Mouse (Mus musculus) spleen, postnatal 14 days (tissue): ENCODE data around the gene Urah.

Experiments used
- DNase-seq, 2 experiments: peaks; one replicate each; pipeline ENCODE4 v3.0.0; 2021 to 2022; ENCODE audit warnings: low spot score in 2 of 2

Gene Urah

GRCm38 (mm10) chr7:140874224-140874623, 39.4 kb downstream of the Urah start:
- no peak for DNase-seq

DNA sequence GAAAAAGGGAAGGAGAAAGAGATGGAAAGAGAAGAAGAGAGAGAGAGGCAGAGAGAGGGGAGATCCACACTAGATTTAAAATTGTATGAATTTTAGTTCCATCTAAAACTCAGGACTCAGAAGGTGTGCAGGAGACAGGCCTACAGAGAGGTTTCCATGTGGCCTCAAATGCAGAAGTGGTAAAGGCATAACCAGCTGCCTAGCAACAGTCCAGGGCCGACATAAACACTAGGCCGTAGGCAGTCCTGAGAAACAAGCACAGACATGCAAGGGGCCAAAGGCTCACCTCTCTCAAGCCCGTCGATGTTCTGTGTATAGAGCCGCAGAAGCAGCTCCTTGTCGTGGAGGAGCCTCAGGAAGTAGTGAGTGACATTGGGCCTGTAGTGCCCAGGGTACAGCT, 42.5 kb downstream of the Urah start:
- DNase-seq: no peak

DNA sequence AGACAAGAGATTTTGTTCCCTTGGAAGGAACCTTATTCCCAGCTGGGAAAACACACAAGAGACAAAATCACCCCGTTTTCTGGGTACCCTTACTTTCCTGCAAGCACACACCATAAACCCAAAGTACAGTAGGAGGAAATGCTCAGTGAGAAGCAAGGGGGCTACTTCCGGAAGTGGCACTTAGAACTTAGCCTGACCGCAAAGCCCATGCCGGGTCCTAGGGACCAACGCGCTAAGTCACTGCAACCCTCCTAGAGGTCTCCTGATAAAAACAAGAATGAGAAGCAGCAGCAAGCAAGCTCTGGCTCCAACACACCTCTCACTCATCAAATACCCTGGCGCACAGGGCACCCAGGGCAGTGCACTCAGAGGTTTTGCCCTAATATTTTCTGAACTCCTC, 44.5 kb downstream of the Urah start:
- DNase-seq: no peak

DNA sequence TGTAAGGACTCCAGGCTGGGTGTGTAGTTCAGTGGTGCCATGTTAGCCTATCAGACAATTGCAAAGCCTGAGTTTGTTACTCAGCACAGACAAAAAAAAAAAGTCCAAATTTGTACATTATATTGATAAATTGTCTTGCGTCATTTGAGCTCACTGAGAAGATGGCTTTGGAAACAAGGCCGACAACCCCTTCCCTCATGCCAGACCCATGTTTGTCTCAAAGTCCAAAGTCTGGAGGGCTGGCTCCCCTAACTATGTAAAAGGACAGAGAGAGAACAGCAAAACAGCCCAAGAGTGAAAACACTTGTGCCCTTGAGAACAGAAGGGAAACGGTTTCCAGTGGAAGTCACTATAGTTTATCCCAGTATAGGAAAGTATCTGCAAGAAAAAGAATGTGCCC, 45.6 kb downstream of the Urah start:
- DNase-seq: no peak

GRCm38 (mm10) chr7:140880865-140881515, 46.2 kb downstream of the Urah start:
- no peak for DNase-seq

DNA sequence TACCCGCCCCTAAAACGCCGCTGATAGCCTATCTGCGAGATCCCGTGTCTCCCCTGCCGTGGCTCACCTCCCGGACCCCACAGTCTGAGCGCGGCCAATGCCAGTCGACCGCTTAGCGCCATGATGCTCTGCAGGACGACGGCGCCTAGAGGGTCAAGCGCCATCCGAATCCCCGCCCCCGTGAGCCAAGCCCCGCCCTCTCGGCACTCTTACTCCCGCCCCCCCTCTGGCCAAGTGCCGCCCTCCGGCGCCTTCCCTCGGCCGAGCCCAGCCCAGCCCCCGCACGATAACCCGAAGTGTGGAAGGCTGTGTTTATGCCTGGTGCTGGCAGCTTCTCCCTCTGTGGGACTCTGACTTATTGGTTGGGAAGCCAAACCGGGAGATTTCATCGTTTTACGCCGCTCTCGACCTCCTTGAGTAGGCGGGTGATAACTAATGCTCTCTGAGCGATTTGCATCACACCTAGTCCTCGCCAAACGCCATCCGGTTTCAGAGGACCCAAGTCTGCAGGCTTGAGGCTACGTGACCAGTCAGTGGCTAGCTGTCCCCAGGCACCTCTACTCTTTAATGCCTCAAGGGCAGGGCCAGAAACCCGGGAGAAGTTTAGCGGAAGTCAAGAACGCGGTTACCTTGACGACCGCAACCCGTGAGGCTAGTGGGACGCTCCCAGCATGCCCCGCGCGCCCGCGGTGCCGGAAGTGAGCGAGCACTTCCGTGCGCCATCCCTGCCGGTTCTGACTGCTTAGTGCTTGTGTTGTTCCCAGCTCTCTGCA, 47.1 kb downstream of the Urah start, which contains the start of the genes Psmd13 and Sirt3:
Psmd13 (plus strand) TSS at position 273 of the 773 bp plus-strand sequence.
Sirt3 (minus strand) TSS at position 614 of the 773 bp plus-strand sequence.
- peak; percentile 86 to 91 for DNase-seq

DNA sequence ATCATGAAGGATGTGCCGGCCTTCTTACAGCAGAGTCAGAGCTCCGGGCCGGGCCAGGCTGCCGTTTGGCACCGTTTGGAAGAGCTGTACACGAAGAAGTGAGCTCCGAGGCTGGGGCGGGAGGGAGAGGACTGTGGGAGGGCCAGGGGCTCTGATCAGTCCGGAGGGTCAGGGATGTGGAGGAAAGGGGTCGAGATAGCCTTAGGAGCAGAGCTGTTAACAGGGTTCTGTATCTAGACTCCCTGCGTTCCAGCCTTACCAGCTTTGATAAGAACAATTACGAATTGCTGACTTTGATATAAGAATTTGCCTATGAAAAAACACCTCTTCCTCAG, 47.6 kb downstream of the Urah start:
- DNase-seq: no peak
